Mouse (Mus musculus): Measurements from ENCODE around the gene Vmn1r24.

DNA sequence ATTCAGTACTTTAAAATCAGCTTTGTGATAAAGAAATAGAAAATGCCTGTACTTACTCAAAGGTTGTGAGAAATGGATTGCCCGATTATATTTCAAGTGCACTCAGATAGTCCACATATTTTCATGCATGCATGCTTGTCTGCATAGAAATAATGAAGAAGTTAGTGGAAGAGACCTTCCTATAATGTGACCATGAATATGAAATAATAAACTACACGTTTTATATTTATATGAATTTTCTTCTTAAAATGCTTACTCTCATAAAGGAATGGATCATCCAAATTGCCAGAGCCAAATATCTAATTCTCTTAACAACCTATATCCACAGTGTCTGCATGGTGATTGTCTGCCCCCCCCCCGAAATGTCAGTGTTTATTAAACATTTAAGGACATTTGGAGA is 19.4 kb upstream of the Vmn1r24 start, which contains the start of gene Vmn1r25:
- no peak for TF ChIP-seq CTCF (IDR thresholded peaks at IDR 0.05; ENCODE audit: insufficient read depth, low read depth, low read length)
- no peak for TF ChIP-seq POLR2A (IDR thresholded peaks at IDR 0.05; ENCODE audit: insufficient read depth, low read depth, low read length)

Measured in olfactory bulb, adult 2 months (tissue).